Mouse (Mus musculus) spleen, postnatal 10 days (tissue): ENCODE measurements around the gene Gm7247.
"Not testable (repeated sequence)": the region's sequence is repeated elsewhere in the genome, so short reads cannot be mapped to it uniquely, and the experiment has no call there.

Experiments
- DNase-seq, 2 experiments: peaks; one replicate each; pipeline ENCODE4 v3.0.0; 2021 to 2022; ENCODE audit warnings: low spot score in 2 of 2

Gm7247 gene

GRCm38 (mm10) chr14:51361456-51361855 lies at the start of gene Gm7247:
Gm7247 (plus strand) TSS chr14:51361756.
- no peak for DNase-seq

GRCm38 (mm10) chr14:51324001-51324400 lies 37.6 kb upstream of the Gm7247 start:
- DNase-seq: no peak

- DNase-seq: no peak
These were observed 15.5 kb upstream of the Gm7247 start for GRCm38 (mm10) chr14:51346027-51346426.

- no peak for DNase-seq
These were observed 3.2 kb upstream of the Gm7247 start for GRCm38 (mm10) chr14:51358111-51358982.

- no peak for DNase-seq
These were observed 21.2 kb downstream of the Gm7247 start for GRCm38 (mm10) chr14:51382805-51383204.

GRCm38 (mm10) chr14:51384351-51384750 lies 22.8 kb downstream of the Gm7247 start:
- no peak for DNase-seq

- no peak for DNase-seq
These were observed 24.2 kb downstream of the Gm7247 start for GRCm38 (mm10) chr14:51385741-51386140.

- no peak for DNase-seq
These were observed 26.2 kb downstream of the Gm7247 start for GRCm38 (mm10) chr14:51387768-51388167.

- DNase-seq: no peak
These were observed 26.7 kb downstream of the Gm7247 start for GRCm38 (mm10) chr14:51388222-51388621.

GRCm38 (mm10) chr14:51410520-51410919 lies 49.0 kb downstream of the Gm7247 start, which contains the start of gene Vmn2r88:
Vmn2r88 (plus strand) TSS chr14:51410820.
- no peak for DNase-seq

GRCm38 (mm10) chr14:51423885-51424284 lies 62.3 kb downstream of the Gm7247 start:
- DNase-seq: no peak

- DNase-seq: not testable (repeated sequence)
These were observed 68.6 kb downstream of the Gm7247 start for GRCm38 (mm10) chr14:51430138-51430537.

GRCm38 (mm10) chr14:51434546-51434945 lies 73.0 kb downstream of the Gm7247 start:
- no peak for DNase-seq

GRCm38 (mm10) chr14:51435020-51435419 lies 73.5 kb downstream of the Gm7247 start:
- no peak for DNase-seq

- DNase-seq: no peak
These were observed 77.4 kb downstream of the Gm7247 start for GRCm38 (mm10) chr14:51438955-51439354.

GRCm38 (mm10) chr14:51451557-51451956 lies 90.0 kb downstream of the Gm7247 start, which contains the start of gene Vmn2r89:
Vmn2r89 (plus strand) TSS chr14:51451857.
- DNase-seq: not testable (repeated sequence)

- DNase-seq: not testable (repeated sequence)
These were observed 118.7 kb downstream of the Gm7247 start for GRCm38 (mm10) chr14:51480278-51480677.

- DNase-seq: not testable (repeated sequence)
These were observed 119.9 kb downstream of the Gm7247 start for GRCm38 (mm10) chr14:51481332-51482015.

GRCm38 (mm10) chr14:51482051-51482715 lies 120.6 kb downstream of the Gm7247 start:
- DNase-seq: no peak

GRCm38 (mm10) chr14:51482971-51483381 lies 121.4 kb downstream of the Gm7247 start:
- DNase-seq: not testable (repeated sequence)

GRCm38 (mm10) chr14:51483671-51484070 lies 122.1 kb downstream of the Gm7247 start:
- DNase-seq: no peak

GRCm38 (mm10) chr14:51486111-51486510 lies 124.6 kb downstream of the Gm7247 start:
- DNase-seq: no peak
